Mouse (Mus musculus): ENCODE measurements around the gene Dlx2.

GRCm38 (mm10) chr2:71543531-71543930, 3.0 kb downstream of the Dlx2 start:
- TF ChIP-seq POLR2A (IDR thresholded peaks at IDR 0.05; ENCODE audit: borderline replicate concordance, low read depth, low read length), result no peak
- TF ChIP-seq CTCF (IDR thresholded peaks at IDR 0.05; ENCODE audit: low read depth, low read length), result no peak

Measured in bone marrow macrophage, adult 2 months (primary cell).